ENCODE assay signal across 11 mouse cellular contexts in the genomic region with DNA sequence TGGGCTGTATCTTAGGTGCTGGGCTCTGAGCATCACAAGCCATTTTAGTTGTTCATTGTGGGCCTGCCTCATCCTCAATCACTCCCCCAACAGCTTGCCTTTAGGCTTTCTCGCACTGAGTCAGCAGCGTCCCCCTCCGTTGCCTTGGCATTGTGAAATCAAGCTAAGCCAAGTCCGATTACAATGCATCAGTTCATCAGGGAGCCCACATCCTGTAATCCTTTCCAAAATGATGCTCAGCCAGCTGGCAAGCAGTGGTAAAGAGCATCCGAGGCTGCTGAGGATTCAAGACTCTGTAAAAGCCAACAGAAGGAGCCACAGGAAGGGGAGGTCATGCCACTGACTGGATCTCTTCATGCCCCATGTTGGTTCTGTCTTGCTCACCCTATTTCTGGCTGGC. TPM values are rescaled to one million over a fixed set of nuclear protein-coding genes. Genes with fewer than 3 reads are reported as not detected.
DNase-seq lines count a peak whose midpoint lies in the region; ATAC-seq lines count a peak whose summit lies in the region.
"Had no signal": no experiment of that assay in that cellular context is flagged by ENCODE, and none has a peak within 500 bp of the region (broad histone marks: within the 10 kb centered on the region; RNA-seq: fewer than 3 reads in every experiment).

No protein-coding gene starts in this region.

- H3K9ac ChIP-seq in hindbrain, embryonic 15.5 days = no peak overlapping the region
- no peak overlapping the region for H3K9ac ChIP-seq in hindbrain, embryonic 11.5 days (ENCODE audit: low read depth, low read length)
- H3K9ac ChIP-seq: limb, embryonic 15.5 days had no signal

- DNase-seq in hindbrain, embryonic 11.5 days (ENCODE audit: low spot score) = no peak
- peak; percentile 84 to 88 for DNase-seq in cerebellum, postnatal 36 days
- DNase-seq in left cerebral cortex, adult 11 months (ENCODE audit: low spot score) = peak; percentile 35
- DNase-seq in right cerebral cortex, adult 2 months (ENCODE audit: low spot score in 2 of 2) = peak; percentile 66 to 80
- no peak for DNase-seq in kidney, adult 11 months
- DNase-seq in embryo, embryonic 9.5 days (ENCODE audit: extremely low spot score) = no peak

- H3K4me3 ChIP-seq in hindbrain, embryonic 15.5 days = no peak overlapping the region
- no peak overlapping the region for H3K4me3 ChIP-seq in hindbrain, embryonic 11.5 days (ENCODE audit: low read depth, low read length)
- H3K4me3 ChIP-seq: erythroblast, embryonic 14.5 days; limb, embryonic 15.5 days had no signal

- no peaks in the 10 kb centered on the region for H3K36me3 ChIP-seq in hindbrain, embryonic 15.5 days
- no peaks in the 10 kb centered on the region for H3K36me3 ChIP-seq in hindbrain, embryonic 11.5 days (ENCODE audit: control insufficient read depth, insufficient read depth, low read length)
- H3K36me3 ChIP-seq: limb, embryonic 15.5 days had no signal

- no peak overlapping the region for H3K4me2 ChIP-seq in hindbrain, embryonic 15.5 days
- H3K4me2 ChIP-seq in hindbrain, embryonic 11.5 days (replicated peaks; ENCODE audit: low read depth, low read length) = no peak overlapping the region
- H3K4me2 ChIP-seq: limb, embryonic 15.5 days had no signal

- no peaks in the 10 kb centered on the region for H3K4me1 ChIP-seq in hindbrain, embryonic 15.5 days (replicated peaks)
- no peaks in the 10 kb centered on the region for H3K4me1 ChIP-seq in hindbrain, embryonic 11.5 days (replicated peaks; ENCODE audit: control insufficient read depth, insufficient read depth, low read length)
- H3K4me1 ChIP-seq: limb, embryonic 15.5 days had no signal

- no peak overlapping the region for H3K27ac ChIP-seq in hindbrain, embryonic 15.5 days (replicated peaks)
- no peak overlapping the region for H3K27ac ChIP-seq in hindbrain, embryonic 11.5 days (ENCODE audit: low read depth, low read length)
- H3K27ac ChIP-seq: limb, embryonic 15.5 days had no signal

- H3K27me3 ChIP-seq in hindbrain, embryonic 15.5 days = no peaks in the 10 kb centered on the region
- H3K27me3 ChIP-seq in hindbrain, embryonic 11.5 days (ENCODE audit: control insufficient read depth, insufficient read depth, low read length) = no peaks in the 10 kb centered on the region
- H3K27me3 ChIP-seq: limb, embryonic 15.5 days had no signal

- no peaks in the 10 kb centered on the region for H3K9me3 ChIP-seq in hindbrain, embryonic 15.5 days
- H3K9me3 ChIP-seq in hindbrain, embryonic 11.5 days (ENCODE audit: control insufficient read depth, low read length) = no peaks in the 10 kb centered on the region
- H3K9me3 ChIP-seq: limb, embryonic 15.5 days had no signal

- peak; percentile 89 for ATAC-seq in hindbrain, embryonic 15.5 days (ENCODE audit: low FRiP score, low read depth)
- ATAC-seq in hindbrain, embryonic 11.5 days (ENCODE audit: low FRiP score) = no peak
- no peak for ATAC-seq in megakaryocyte, adult 5-6 weeks (ENCODE audit: poor library complexity, severe bottlenecking)

- 57% methylated on average over 5 of the region's 5 CpGs for WGBS in hindbrain, embryonic 15.5 days
- 89% methylated on average over 5 of the region's 5 CpGs for WGBS in hindbrain, embryonic 11.5 days

RNA-seq across cellular contexts. Expression of gene Gm32742, which starts 15.3 kb away (rescaled TPM):
- not detected in 2 replicates for polyA plus RNA-seq in hindbrain, embryonic 15.5 days (2015; fragmentation: Nextera tagmentation; extraction: Ambion mirVana)
- polyA plus RNA-seq in hindbrain, embryonic 11.5 days (2014; fragmentation: Nextera tagmentation; extraction: Ambion mirVana) = 0.08 TPM in 1 of 2 replicates, not detected in the other
- total RNA-seq in megakaryocyte, adult 5-6 weeks (2015) = not detected in 2 replicates
- total RNA-seq in megakaryocyte, adult 5-6 weeks (2017) = not detected in 2 replicates
- total RNA-seq: MEL had no signal
- polyA plus RNA-seq: erythroblast, embryonic 14.5 days; limb, embryonic 15.5 days had no signal

RNA-seq across cellular contexts. Expression of gene Pou2af1, which starts 32.9 kb away (rescaled TPM):
- polyA plus RNA-seq in hindbrain, embryonic 15.5 days (2015; fragmentation: Nextera tagmentation; extraction: Ambion mirVana) = 0.10 and 0.27 TPM in 2 replicates
- not detected in 2 replicates for polyA plus RNA-seq in hindbrain, embryonic 11.5 days (2014; fragmentation: Nextera tagmentation; extraction: Ambion mirVana)
- total RNA-seq in megakaryocyte, adult 5-6 weeks (2015) = 0.59 TPM in 1 of 2 replicates, not detected in the other
- 0.22 and 0.85 TPM in 2 replicates for total RNA-seq in megakaryocyte, adult 5-6 weeks (2017)
- total RNA-seq: MEL had no signal

Comparison
In these comparisons a context has a peak if more than half of its experiments do, and no peak if none do; other contexts are left out.
1. DNase-seq: peak in cerebellum, postnatal 36 days (2 of 2), left cerebral cortex, adult 11 months (single experiment) and right cerebral cortex, adult 2 months (2 of 2); none in hindbrain, embryonic 11.5 days (single experiment), kidney, adult 11 months (single experiment) and embryo, embryonic 9.5 days (single experiment).